Mouse (Mus musculus): ENCODE data around the gene Map2k1.
A peak's percentile ranks its signal among the peaks of the same experiment; 100 is the strongest.
"Not testable (repeated sequence)": the region's sequence is repeated elsewhere in the genome, so short reads cannot be mapped to it uniquely, and the experiment has no call there.

Map2k1 gene

GRCm38 (mm10) chr9:64253021-64253904 lies at the start of gene Map2k1:
Gene Map2k1, minus strand, starts transcription at chr9:64253631.
- peak; percentile 100 for DNase-seq (ENCODE audit: low read depth, low spot score)
- Histone ChIP-seq H3K36me3 (ENCODE audit: control insufficient read depth, insufficient read depth, low read length, poor library complexity, severe bottlenecking) (no peaks in the 10 kb centered on the region), H3K27me3 (ENCODE audit: control insufficient read depth, insufficient read depth, low read length, poor library complexity, severe bottlenecking) (no peaks in the 10 kb centered on the region)

GRCm38 (mm10) chr9:64303086-64303485 lies 49.7 kb upstream of the Map2k1 start:
- H3K36me3 ChIP-seq (ENCODE audit: control insufficient read depth, insufficient read depth, low read length, poor library complexity, severe bottlenecking), result peaks cover 12% of the 10 kb centered on the region
- DNase-seq (ENCODE audit: low read depth, low spot score); H3K27me3 ChIP-seq (ENCODE audit: control insufficient read depth, insufficient read depth, low read length, poor library complexity, severe bottlenecking): not testable (repeated sequence)

- no peak for DNase-seq (ENCODE audit: low read depth, low spot score)
- Histone ChIP-seq H3K27me3 (ENCODE audit: control insufficient read depth, insufficient read depth, low read length, poor library complexity, severe bottlenecking) (no peaks in the 10 kb centered on the region), H3K36me3 (ENCODE audit: control insufficient read depth, insufficient read depth, low read length, poor library complexity, severe bottlenecking) (no peaks in the 10 kb centered on the region)
These were observed 29.1 kb upstream of the Map2k1 start for GRCm38 (mm10) chr9:64282404-64282987.

- Histone ChIP-seq H3K27me3 (ENCODE audit: control insufficient read depth, insufficient read depth, low read length, poor library complexity, severe bottlenecking) (no peaks in the 10 kb centered on the region), H3K36me3 (ENCODE audit: control insufficient read depth, insufficient read depth, low read length, poor library complexity, severe bottlenecking) (no peaks in the 10 kb centered on the region)
- no peak for DNase-seq (ENCODE audit: low read depth, low spot score)
These were observed 28.3 kb upstream of the Map2k1 start for GRCm38 (mm10) chr9:64281781-64282178.

GRCm38 (mm10) chr9:64281105-64281780 lies 27.8 kb upstream of the Map2k1 start, which contains the start of gene Tipin:
Gene Tipin, plus strand, starts transcription at chr9:64281581.
- H3K27me3 ChIP-seq (ENCODE audit: control insufficient read depth, insufficient read depth, low read length, poor library complexity, severe bottlenecking), result no peaks in the 10 kb centered on the region
- no peaks in the 10 kb centered on the region for H3K36me3 ChIP-seq (ENCODE audit: control insufficient read depth, insufficient read depth, low read length, poor library complexity, severe bottlenecking)
- DNase-seq (ENCODE audit: low read depth, low spot score), result peak; percentile 97

- Histone ChIP-seq H3K36me3 (ENCODE audit: control insufficient read depth, insufficient read depth, low read length, poor library complexity, severe bottlenecking) (no peaks in the 10 kb centered on the region), H3K27me3 (ENCODE audit: control insufficient read depth, insufficient read depth, low read length, poor library complexity, severe bottlenecking) (no peaks in the 10 kb centered on the region)
- peak; percentile 17 for DNase-seq (ENCODE audit: low read depth, low spot score)
These were observed 25.4 kb upstream of the Map2k1 start for GRCm38 (mm10) chr9:64278665-64279310.

- Histone ChIP-seq H3K36me3 (ENCODE audit: control insufficient read depth, insufficient read depth, low read length, poor library complexity, severe bottlenecking) (no peaks in the 10 kb centered on the region), H3K27me3 (ENCODE audit: control insufficient read depth, insufficient read depth, low read length, poor library complexity, severe bottlenecking) (no peaks in the 10 kb centered on the region)
- peak; percentile 86 for DNase-seq (ENCODE audit: low read depth, low spot score)
These were observed 24.3 kb upstream of the Map2k1 start for GRCm38 (mm10) chr9:64277706-64278105.

GRCm38 (mm10) chr9:64274919-64275318 lies 21.5 kb upstream of the Map2k1 start:
- DNase-seq (ENCODE audit: low read depth, low spot score), result peak; percentile 28
- Histone ChIP-seq H3K36me3 (ENCODE audit: control insufficient read depth, insufficient read depth, low read length, poor library complexity, severe bottlenecking) (no peaks in the 10 kb centered on the region), H3K27me3 (ENCODE audit: control insufficient read depth, insufficient read depth, low read length, poor library complexity, severe bottlenecking) (no peaks in the 10 kb centered on the region)

GRCm38 (mm10) chr9:64274291-64274690 lies 20.9 kb upstream of the Map2k1 start:
- DNase-seq (ENCODE audit: low read depth, low spot score), result no peak
- Histone ChIP-seq H3K36me3 (ENCODE audit: control insufficient read depth, insufficient read depth, low read length, poor library complexity, severe bottlenecking) (no peaks in the 10 kb centered on the region), H3K27me3 (ENCODE audit: control insufficient read depth, insufficient read depth, low read length, poor library complexity, severe bottlenecking) (no peaks in the 10 kb centered on the region)

GRCm38 (mm10) chr9:64273757-64274156 lies 20.3 kb upstream of the Map2k1 start:
- Histone ChIP-seq H3K27me3 (ENCODE audit: control insufficient read depth, insufficient read depth, low read length, poor library complexity, severe bottlenecking) (no peaks in the 10 kb centered on the region), H3K36me3 (ENCODE audit: control insufficient read depth, insufficient read depth, low read length, poor library complexity, severe bottlenecking) (no peaks in the 10 kb centered on the region)
- DNase-seq (ENCODE audit: low read depth, low spot score), result no peak

GRCm38 (mm10) chr9:64272611-64273010 lies 19.2 kb upstream of the Map2k1 start:
- no peaks in the 10 kb centered on the region for H3K27me3 ChIP-seq (ENCODE audit: control insufficient read depth, insufficient read depth, low read length, poor library complexity, severe bottlenecking)
- peak; percentile 77 for DNase-seq (ENCODE audit: low read depth, low spot score)
- H3K36me3 ChIP-seq (ENCODE audit: control insufficient read depth, insufficient read depth, low read length, poor library complexity, severe bottlenecking), result no peaks in the 10 kb centered on the region

GRCm38 (mm10) chr9:64271249-64271648 lies 17.8 kb upstream of the Map2k1 start:
- DNase-seq (ENCODE audit: low read depth, low spot score), result no peak
- no peaks in the 10 kb centered on the region for H3K36me3 ChIP-seq (ENCODE audit: control insufficient read depth, insufficient read depth, low read length, poor library complexity, severe bottlenecking)
- H3K27me3 ChIP-seq (ENCODE audit: control insufficient read depth, insufficient read depth, low read length, poor library complexity, severe bottlenecking), result no peaks in the 10 kb centered on the region

GRCm38 (mm10) chr9:64268836-64269235 lies 15.4 kb upstream of the Map2k1 start:
- not testable (repeated sequence) for DNase-seq (ENCODE audit: low read depth, low spot score); H3K27me3 ChIP-seq (ENCODE audit: control insufficient read depth, insufficient read depth, low read length, poor library complexity, severe bottlenecking); H3K36me3 ChIP-seq (ENCODE audit: control insufficient read depth, insufficient read depth, low read length, poor library complexity, severe bottlenecking)

GRCm38 (mm10) chr9:64268196-64268595 lies 14.8 kb upstream of the Map2k1 start:
- Histone ChIP-seq H3K27me3 (ENCODE audit: control insufficient read depth, insufficient read depth, low read length, poor library complexity, severe bottlenecking) (no peaks in the 10 kb centered on the region), H3K36me3 (ENCODE audit: control insufficient read depth, insufficient read depth, low read length, poor library complexity, severe bottlenecking) (no peaks in the 10 kb centered on the region)
- no peak for DNase-seq (ENCODE audit: low read depth, low spot score)

All from splenic B cell, adult 2 months (primary cell).